Mouse (Mus musculus): ENCODE measurements at regions not wholly inside any gene's neighbourhood (a gene's known extent, or its start where the extent isn't known, plus 50 kb on each side); places are given as distances from the start of the nearest gene placed in this dataset.

GRCm38 (mm10) chr1:186171691-186172090 is 54.6 kb upstream of the Lyplal1 start:
- DNase-seq (ENCODE audit: extremely low read depth, low read depth, low spot score), result no peak

Data from fat pad, adult 2 months (tissue).